Mouse (Mus musculus): Measurements from ENCODE around the gene Pstpip1. TPM values are rescaled to one million over a fixed set of nuclear protein-coding genes. Genes with fewer than 3 reads are reported as not detected.

Pstpip1 gene
- polyA plus RNA-seq, 1 experiment from 2014 or later: 0.88 TPM

GRCm38 (mm10) chr9:56108174-56108573 is 18.4 kb downstream of the Pstpip1 start:
- no peaks in the 10 kb centered on the region for H3K27me3 ChIP-seq
- no peaks in the 10 kb centered on the region for H3K36me3 ChIP-seq
- H3K4me2 ChIP-seq (replicated peaks): no peak overlapping the region
- peaks cover 4% of the 10 kb centered on the region; the same call in 1 of the 2 replicates for H3K4me1 ChIP-seq
- ATAC-seq (ENCODE audit: low FRiP score): no peak
- no peak overlapping the region for H3K4me3 ChIP-seq
- H3K9me3 ChIP-seq (replicated peaks): no peaks in the 10 kb centered on the region
- WGBS: 84% methylated on average over 5 of the region's 5 CpGs
- H3K27ac ChIP-seq: no peak overlapping the region
- H3K9ac ChIP-seq: no peak overlapping the region

- no peak overlapping the region for H3K4me3 ChIP-seq
- H3K4me1 ChIP-seq: peaks cover 10% of the 10 kb centered on the region
- H3K9me3 ChIP-seq (replicated peaks): no peaks in the 10 kb centered on the region
- H3K9ac ChIP-seq: no peak overlapping the region
- 83% methylated on average over 5 of the region's 5 CpGs for WGBS
- H3K36me3 ChIP-seq: no peaks in the 10 kb centered on the region
- H3K27me3 ChIP-seq: no peaks in the 10 kb centered on the region; the same call in 1 of the 2 replicates
- no peak for ATAC-seq (ENCODE audit: low FRiP score)
- no peak overlapping the region for H3K27ac ChIP-seq
- H3K4me2 ChIP-seq (replicated peaks): peak overlapping the region; percentile 66; the same call in 1 of the 2 replicates
These were observed 28.3 kb downstream of the Pstpip1 start for GRCm38 (mm10) chr9:56118091-56118490.

GRCm38 (mm10) chr9:56118582-56118981 is 28.8 kb downstream of the Pstpip1 start:
- H3K4me2 ChIP-seq (replicated peaks): peak overlapping the region; percentile 66
- no peak overlapping the region for H3K27ac ChIP-seq
- H3K9ac ChIP-seq: peak overlapping the region; percentile 53
- WGBS: 6% methylated on average over 14 of the region's 14 CpGs
- no peaks in the 10 kb centered on the region; the same call in 1 of the 2 replicates for H3K27me3 ChIP-seq
- peak overlapping the region; percentile 31 for H3K4me3 ChIP-seq
- H3K36me3 ChIP-seq: no peaks in the 10 kb centered on the region
- ATAC-seq (ENCODE audit: low FRiP score): peak; percentile 61
- H3K9me3 ChIP-seq (replicated peaks): no peaks in the 10 kb centered on the region
- H3K4me1 ChIP-seq: peaks cover 10% of the 10 kb centered on the region

GRCm38 (mm10) chr9:56119651-56120050 is 29.9 kb downstream of the Pstpip1 start:
- no peak overlapping the region for H3K27ac ChIP-seq
- H3K4me3 ChIP-seq: no peak overlapping the region
- no peaks in the 10 kb centered on the region; the same call in 1 of the 2 replicates for H3K27me3 ChIP-seq
- no peak overlapping the region for H3K9ac ChIP-seq
- no peaks in the 10 kb centered on the region for H3K36me3 ChIP-seq
- H3K4me1 ChIP-seq: peaks cover 10% of the 10 kb centered on the region
- no peak for ATAC-seq (ENCODE audit: low FRiP score)
- 79% methylated on average over 2 of the region's 2 CpGs for WGBS
- H3K4me2 ChIP-seq (replicated peaks): no peak overlapping the region
- H3K9me3 ChIP-seq (replicated peaks): no peaks in the 10 kb centered on the region

- Histone ChIP-seq H3K9me3 (replicated peaks) (no peaks in the 10 kb centered on the region), H3K27ac (no peak overlapping the region), H3K4me2 (replicated peaks) (no peak overlapping the region), H3K4me1 (peaks cover 10% of the 10 kb centered on the region), H3K4me3 (no peak overlapping the region), H3K27me3 (no peaks in the 10 kb centered on the region; the same call in 1 of the 2 replicates), H3K36me3 (no peaks in the 10 kb centered on the region), H3K9ac (no peak overlapping the region)
- ATAC-seq (ENCODE audit: low FRiP score): no peak
- 31% methylated on average over 7 of the region's 7 CpGs for WGBS
These were observed 31.3 kb downstream of the Pstpip1 start for GRCm38 (mm10) chr9:56121097-56121496.

GRCm38 (mm10) chr9:56122973-56123372 is 33.2 kb downstream of the Pstpip1 start:
- Histone ChIP-seq H3K9me3 (replicated peaks) (no peaks in the 10 kb centered on the region), H3K4me3 (no peak overlapping the region), H3K4me2 (replicated peaks) (no peak overlapping the region), H3K27ac (no peak overlapping the region), H3K27me3 (no peaks in the 10 kb centered on the region; the same call in 1 of the 2 replicates), H3K4me1 (peaks cover 10% of the 10 kb centered on the region), H3K9ac (no peak overlapping the region), H3K36me3 (peaks cover 13% of the 10 kb centered on the region)
- WGBS: 74% methylated on average over 8 of the region's 8 CpGs
- no peak for ATAC-seq (ENCODE audit: low FRiP score)

- no peak overlapping the region for H3K4me3 ChIP-seq
- no peak for ATAC-seq (ENCODE audit: low FRiP score)
- H3K36me3 ChIP-seq: peaks cover 19% of the 10 kb centered on the region
- 85% methylated on average over 7 of the region's 7 CpGs for WGBS
- peaks cover 10% of the 10 kb centered on the region for H3K4me1 ChIP-seq
- no peaks in the 10 kb centered on the region; the same call in 1 of the 2 replicates for H3K27me3 ChIP-seq
- no peak overlapping the region for H3K27ac ChIP-seq
- H3K9me3 ChIP-seq (replicated peaks): no peaks in the 10 kb centered on the region
- H3K4me2 ChIP-seq (replicated peaks): no peak overlapping the region
- no peak overlapping the region for H3K9ac ChIP-seq
These were observed 33.9 kb downstream of the Pstpip1 start for GRCm38 (mm10) chr9:56123613-56124012.

- no peaks in the 10 kb centered on the region for H3K9me3 ChIP-seq (replicated peaks)
- 33% methylated on average over 11 of the region's 11 CpGs for WGBS
- H3K4me1 ChIP-seq: 0 out of 2 replicates have a peak, but pooled peaks cover 3% of the 10 kb centered on the region
- ATAC-seq (ENCODE audit: low FRiP score): no peak
- no peaks in the 10 kb centered on the region; the same call in 1 of the 2 replicates for H3K27me3 ChIP-seq
- H3K36me3 ChIP-seq: peaks cover 29% of the 10 kb centered on the region
- H3K4me2 ChIP-seq (replicated peaks): no peak overlapping the region
- H3K9ac ChIP-seq: no peak overlapping the region
- H3K4me3 ChIP-seq: no peak overlapping the region
- no peak overlapping the region for H3K27ac ChIP-seq
These were observed 34.8 kb downstream of the Pstpip1 start for GRCm38 (mm10) chr9:56124561-56124960.

- no peak for ATAC-seq (ENCODE audit: low FRiP score)
- no peak overlapping the region for H3K4me2 ChIP-seq (replicated peaks)
- no peak overlapping the region for H3K4me3 ChIP-seq
- H3K9me3 ChIP-seq (replicated peaks): no peaks in the 10 kb centered on the region
- H3K4me1 ChIP-seq: no peaks in the 10 kb centered on the region
- 91% methylated on average over 16 of the region's 16 CpGs for WGBS
- no peak overlapping the region for H3K27ac ChIP-seq
- H3K36me3 ChIP-seq: peaks cover 48% of the 10 kb centered on the region
- H3K27me3 ChIP-seq: no peaks in the 10 kb centered on the region
- no peak overlapping the region for H3K9ac ChIP-seq
These were observed 36.9 kb downstream of the Pstpip1 start for GRCm38 (mm10) chr9:56126453-56127173.

GRCm38 (mm10) chr9:56128331-56128730 is 38.6 kb downstream of the Pstpip1 start:
- no peak overlapping the region for H3K27ac ChIP-seq
- 82% methylated on average over 9 of the region's 9 CpGs for WGBS
- H3K9ac ChIP-seq: no peak overlapping the region
- no peaks in the 10 kb centered on the region for H3K4me1 ChIP-seq
- no peaks in the 10 kb centered on the region for H3K9me3 ChIP-seq (replicated peaks)
- no peak for ATAC-seq (ENCODE audit: low FRiP score)
- no peak overlapping the region for H3K4me3 ChIP-seq
- H3K4me2 ChIP-seq (replicated peaks): no peak overlapping the region
- H3K27me3 ChIP-seq: no peaks in the 10 kb centered on the region
- H3K36me3 ChIP-seq: peaks cover 65% of the 10 kb centered on the region

GRCm38 (mm10) chr9:56129951-56130350 is 40.2 kb downstream of the Pstpip1 start:
- Histone ChIP-seq H3K4me2 (replicated peaks) (no peak overlapping the region), H3K27ac (no peak overlapping the region; the same call in 1 of the 2 replicates), H3K27me3 (no peaks in the 10 kb centered on the region), H3K9ac (no peak overlapping the region), H3K4me1 (no peaks in the 10 kb centered on the region), H3K4me3 (no peak overlapping the region), H3K36me3 (peaks cover 81% of the 10 kb centered on the region), H3K9me3 (replicated peaks) (no peaks in the 10 kb centered on the region)
- no peak for ATAC-seq (ENCODE audit: low FRiP score)
- WGBS: 94% methylated on average over 3 of the region's 3 CpGs

- Histone ChIP-seq H3K27ac (no peak overlapping the region), H3K27me3 (no peaks in the 10 kb centered on the region), H3K4me2 (replicated peaks) (no peak overlapping the region), H3K36me3 (peaks cover 87% of the 10 kb centered on the region), H3K4me1 (no peaks in the 10 kb centered on the region), H3K4me3 (no peak overlapping the region), H3K9me3 (replicated peaks) (no peaks in the 10 kb centered on the region), H3K9ac (no peak overlapping the region)
- 61% methylated on average over 4 of the region's 4 CpGs for WGBS
- ATAC-seq (ENCODE audit: low FRiP score): no peak
These were observed 40.8 kb downstream of the Pstpip1 start for GRCm38 (mm10) chr9:56130536-56130935.
